Mouse (Mus musculus) embryonic facial prominence, embryonic 10.5 days (tissue): ENCODE results near the gene Tmem98. TPM values are rescaled to one million over a fixed set of nuclear protein-coding genes. Genes with fewer than 3 reads are reported as not detected.

Experiments
- DNase-seq: peaks from one replicate; pipeline ENCODE4 v3.0.0-alpha.2; 2017; ENCODE audit warnings: low spot score
- H3K27ac ChIP-seq: fragments of 300-500 bp; sonication (generic); replicated peaks from 2 replicates; pipeline ENCODE4 v1.5.1; 2016; ENCODE audit warnings: mild to moderate bottlenecking
- H3K27me3 ChIP-seq: fragments of 300-500 bp; sonication (generic); replicated peaks from 2 replicates; pipeline ENCODE4 v1.6.1; 2016; ENCODE audit warnings: low read depth, mild to moderate bottlenecking; ENCODE audit not compliant: poor library complexity, severe bottlenecking
- H3K36me3 ChIP-seq: fragments of 300-500 bp; sonication (generic); replicated peaks from 2 replicates; pipeline ENCODE4 v1.6.1; 2016; ENCODE audit warnings: mild to moderate bottlenecking, moderate library complexity
- H3K4me1 ChIP-seq: fragments of 300-500 bp; sonication (generic); 2 replicates; pipeline ENCODE4 v1.6.1; 2016
- H3K4me3 ChIP-seq: fragments of 300-500 bp; sonication (generic); 2 replicates; pipeline ENCODE4 v1.5.1; 2016; ENCODE audit warnings: mild to moderate bottlenecking, moderate library complexity
- H3K9me3 ChIP-seq: fragments of 300-500 bp; sonication (generic); 2 replicates; pipeline ENCODE4 v1.6.1; 2016; ENCODE audit warnings: mild to moderate bottlenecking
- WGBS: fragments of 180-500 bp; shearing (Covaris S2); methylation state at CpG from one replicate; pipeline ENCODE4 v1.1.7; 2016; 5-methylcytosine and 5-hydroxymethylcytosine counted together
- polyA plus RNA-seq: library from polyadenylated mRNA; unstranded; fragments of >200 nt; fragmentation: Nextera tagmentation; extraction: Ambion mirVana; gene quantifications from 2 replicates; pipeline ENCODE4 v1.2.1, GENCODE M21; 2016

Gene Tmem98
- polyA plus RNA-seq, 1 experiment from 2014 or later, result 125 TPM

DNA sequence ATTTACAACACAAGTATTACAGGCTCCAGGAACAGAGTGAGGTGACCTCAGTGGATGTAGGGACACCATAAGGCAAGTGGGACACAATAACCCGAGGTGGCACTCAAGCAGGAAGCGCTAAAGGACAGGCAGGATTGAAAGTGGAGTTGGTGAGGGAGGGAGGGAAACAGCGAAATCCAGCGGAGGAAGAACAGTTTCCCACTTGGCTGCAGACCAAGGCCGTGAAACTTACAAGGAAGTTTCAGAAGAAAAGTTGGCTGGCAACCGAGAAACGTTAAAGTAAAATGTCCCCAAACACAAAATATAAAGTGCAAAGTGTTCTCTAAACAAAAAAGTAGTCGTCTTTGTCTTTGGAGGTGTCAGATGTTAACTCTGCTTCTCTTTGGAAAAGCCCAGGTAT is 14.5 kb upstream of the Tmem98 start:
- Histone ChIP-seq H3K36me3 (no peaks in the 10 kb centered on the region), H3K27ac (no peak overlapping the region), H3K9me3 (no peaks in the 10 kb centered on the region), H3K4me3 (no peak overlapping the region), H3K27me3 (0 out of 2 replicates have a peak, but pooled peaks cover 3% of the 10 kb centered on the region), H3K4me1 (peaks cover 2% of the 10 kb centered on the region; the same call in 1 of the 2 replicates)
- no peak for DNase-seq
- 76% methylated on average over 8 of the region's 8 CpGs for WGBS

DNA sequence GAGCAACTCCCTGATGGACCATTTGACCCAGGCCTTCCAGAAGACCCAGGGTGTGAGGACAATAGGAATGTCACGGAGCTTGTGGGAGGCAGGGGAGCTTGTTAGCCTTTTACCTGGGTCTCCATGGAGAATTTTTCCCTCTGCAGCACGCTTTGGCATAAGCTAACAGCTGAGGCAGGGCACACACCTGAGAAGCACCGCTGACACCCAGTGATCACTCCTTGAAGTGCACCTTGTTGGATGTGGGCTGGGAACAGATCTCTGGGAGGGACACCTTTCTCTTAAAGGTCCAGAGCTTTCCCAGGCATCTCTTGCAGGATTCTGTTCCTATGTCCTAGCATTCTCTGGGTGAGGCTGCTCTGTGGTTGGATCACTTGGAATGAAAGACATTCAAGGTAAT is 10.0 kb upstream of the Tmem98 start:
- no peak overlapping the region for H3K27ac ChIP-seq
- H3K36me3 ChIP-seq, result no peaks in the 10 kb centered on the region
- 37% methylated on average over 3 of the region's 3 CpGs for WGBS
- H3K4me1 ChIP-seq, result peaks cover 11% of the 10 kb centered on the region
- no peak overlapping the region for H3K4me3 ChIP-seq
- DNase-seq, result no peak
- H3K27me3 ChIP-seq, result no peaks in the 10 kb centered on the region
- no peaks in the 10 kb centered on the region for H3K9me3 ChIP-seq

DNA sequence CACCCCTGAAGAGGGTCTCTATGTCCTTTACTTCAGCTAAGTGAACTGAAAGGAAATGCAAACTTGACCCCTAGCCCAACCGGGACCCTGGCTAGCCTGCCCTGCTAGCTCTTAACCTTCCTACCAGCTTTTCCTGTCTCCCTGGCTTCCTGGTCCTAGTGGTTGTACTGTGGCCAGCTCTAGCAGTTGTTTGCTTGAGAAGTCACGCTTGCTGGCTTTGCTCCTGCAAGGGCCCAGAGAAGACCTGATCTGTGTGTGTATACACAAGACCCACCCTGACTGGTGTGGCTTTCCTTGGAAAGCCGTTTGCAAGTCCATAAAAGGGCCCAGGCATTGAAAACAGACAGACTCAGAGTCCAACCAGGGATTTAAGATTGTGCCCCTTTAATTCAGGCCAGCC is 7.3 kb upstream of the Tmem98 start:
- 52% methylated on average over 3 of the region's 3 CpGs for WGBS
- Histone ChIP-seq H3K4me1 (peaks cover 11% of the 10 kb centered on the region), H3K4me3 (no peak overlapping the region), H3K9me3 (no peaks in the 10 kb centered on the region), H3K27me3 (no peaks in the 10 kb centered on the region), H3K36me3 (no peaks in the 10 kb centered on the region), H3K27ac (no peak overlapping the region)
- no peak for DNase-seq

DNA sequence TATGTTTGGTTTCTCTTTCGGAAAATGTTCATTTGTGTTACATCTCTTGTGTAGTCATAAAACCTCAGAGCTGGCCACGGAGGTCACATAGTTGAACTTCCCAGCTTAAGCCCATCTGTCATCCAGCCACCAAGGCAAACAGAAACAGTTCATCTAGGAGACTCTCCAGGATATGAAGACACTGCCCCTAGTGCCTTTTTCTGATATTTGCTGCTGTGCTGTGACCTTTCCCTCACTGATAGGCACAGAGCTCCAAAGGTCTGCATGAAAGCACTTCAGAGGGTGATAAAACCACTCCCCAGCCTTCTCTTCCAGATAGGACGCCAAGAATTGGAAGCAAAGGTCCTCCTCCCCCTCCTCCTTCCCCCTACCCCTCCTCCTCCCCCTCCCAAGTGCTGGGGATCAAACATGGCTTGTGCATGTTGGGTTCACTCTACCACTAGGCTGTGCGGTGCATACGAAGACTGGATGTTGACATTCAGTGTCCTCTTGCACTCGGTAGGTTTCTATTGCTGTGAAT is 1.4 kb upstream of the Tmem98 start:
- no peak overlapping the region for H3K4me3 ChIP-seq
- H3K9me3 ChIP-seq, result no peaks in the 10 kb centered on the region
- 79% methylated on average over 6 of the region's 6 CpGs for WGBS
- H3K27ac ChIP-seq, result 0 out of 2 replicates have a peak overlapping the region, but pooled peaks have one; percentile 5
- H3K4me1 ChIP-seq, result peaks cover 42% of the 10 kb centered on the region
- DNase-seq, result no peak
- no peaks in the 10 kb centered on the region for H3K27me3 ChIP-seq
- H3K36me3 ChIP-seq, result peaks cover 19% of the 10 kb centered on the region

GRCm38 (mm10) chr11:80809666-80809992 is 346 bp upstream of the Tmem98 start:
- peaks cover 29% of the 10 kb centered on the region for H3K36me3 ChIP-seq
- H3K27ac ChIP-seq, result peak overlapping the region; percentile 99
- 24% methylated on average over 6 of the region's 6 CpGs for WGBS
- no peaks in the 10 kb centered on the region for H3K27me3 ChIP-seq
- DNase-seq, result no peak
- peaks cover 42% of the 10 kb centered on the region for H3K4me1 ChIP-seq
- H3K4me3 ChIP-seq, result peak overlapping the region; percentile 77
- H3K9me3 ChIP-seq, result no peaks in the 10 kb centered on the region

GRCm38 (mm10) chr11:80811156-80811555 is 1.2 kb downstream of the Tmem98 start:
- peaks cover 44% of the 10 kb centered on the region for H3K36me3 ChIP-seq
- H3K9me3 ChIP-seq, result no peaks in the 10 kb centered on the region
- DNase-seq, result no peak
- WGBS, result 22% methylated on average over 5 of the region's 5 CpGs
- peaks cover 42% of the 10 kb centered on the region for H3K4me1 ChIP-seq
- no peaks in the 10 kb centered on the region for H3K27me3 ChIP-seq
- H3K27ac ChIP-seq, result peak overlapping the region; percentile 99
- peak overlapping the region; percentile 77 for H3K4me3 ChIP-seq

- no peaks in the 10 kb centered on the region for H3K27me3 ChIP-seq
- H3K27ac ChIP-seq, result no peak overlapping the region
- peaks cover 84% of the 10 kb centered on the region for H3K36me3 ChIP-seq
- H3K4me1 ChIP-seq, result peaks cover 46% of the 10 kb centered on the region
- no peak overlapping the region for H3K4me3 ChIP-seq
- DNase-seq, result no peak
- no peaks in the 10 kb centered on the region for H3K9me3 ChIP-seq
- 92% methylated on average over 7 of the region's 7 CpGs for WGBS
Observed at GRCm38 (mm10) chr11:80815354-80815753, 5.4 kb downstream of the Tmem98 start.

DNA sequence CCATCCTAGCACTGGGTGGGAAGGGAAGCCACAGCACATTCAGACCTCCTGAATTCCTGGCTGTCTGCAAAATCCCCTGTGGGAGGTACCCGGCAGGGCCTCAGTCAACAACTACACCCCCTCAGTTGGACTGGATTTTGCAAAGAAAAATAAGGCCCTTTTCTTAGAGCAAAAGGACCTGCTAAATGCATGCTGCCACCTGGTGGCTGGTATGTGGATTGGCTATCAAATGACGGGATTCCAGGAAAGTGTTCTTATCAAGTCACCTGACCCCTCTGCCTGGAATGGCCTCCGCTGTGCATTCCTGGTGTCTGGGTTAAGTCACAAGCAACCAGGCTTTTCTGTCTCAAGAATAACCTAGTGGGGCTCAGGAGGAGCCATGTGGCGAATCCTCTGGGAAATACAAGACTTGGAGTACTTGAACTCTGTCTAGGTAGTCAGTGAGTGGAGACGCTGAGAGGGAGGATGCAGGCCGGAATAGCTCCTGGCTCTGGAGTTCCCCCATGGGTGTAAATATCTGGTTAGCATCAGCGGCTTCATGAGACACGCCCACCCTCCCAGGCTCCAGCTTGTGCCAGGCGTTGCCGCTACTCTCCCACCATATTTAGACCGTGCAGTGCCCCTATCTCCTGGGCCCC is 8.2 kb downstream of the Tmem98 start:
- peaks cover 98% of the 10 kb centered on the region for H3K36me3 ChIP-seq

DNA sequence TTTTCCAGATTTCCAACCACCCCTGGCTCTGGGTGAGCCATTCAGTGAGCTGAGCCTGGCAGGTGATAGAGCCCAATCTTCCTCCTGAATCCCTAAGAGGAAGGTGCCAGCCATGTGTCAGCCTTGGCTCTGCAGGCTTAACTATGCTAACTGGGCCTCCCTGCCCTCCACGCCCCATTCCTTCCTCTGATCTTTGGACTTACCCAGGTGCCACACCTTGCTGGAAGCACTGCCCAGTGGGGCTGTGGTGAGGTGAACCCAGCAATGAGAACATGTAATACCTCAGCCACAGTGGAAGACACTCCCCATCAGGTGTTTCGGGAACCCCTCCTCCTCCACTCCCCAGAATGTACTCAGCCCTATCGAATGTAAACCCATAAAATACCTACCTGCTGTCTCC is 10.1 kb downstream of the Tmem98 start:
- peaks cover 94% of the 10 kb centered on the region for H3K36me3 ChIP-seq
- peaks cover 35% of the 10 kb centered on the region for H3K4me1 ChIP-seq
- WGBS, result 86% methylated on average over 3 of the region's 3 CpGs

More for the DNA sequence above, 8.2 kb downstream of the Tmem98 start:
- peak overlapping the region; percentile 54 for H3K27ac ChIP-seq
- H3K27me3 ChIP-seq, result no peaks in the 10 kb centered on the region
- H3K4me1 ChIP-seq, result peaks cover 31% of the 10 kb centered on the region
- DNase-seq, result peak; percentile 86
- 0 out of 2 replicates have a peak overlapping the region, but pooled peaks have one; percentile 4 for H3K4me3 ChIP-seq
- H3K9me3 ChIP-seq, result no peaks in the 10 kb centered on the region
- WGBS, result 33% methylated on average over 11 of the region's 11 CpGs

DNA sequence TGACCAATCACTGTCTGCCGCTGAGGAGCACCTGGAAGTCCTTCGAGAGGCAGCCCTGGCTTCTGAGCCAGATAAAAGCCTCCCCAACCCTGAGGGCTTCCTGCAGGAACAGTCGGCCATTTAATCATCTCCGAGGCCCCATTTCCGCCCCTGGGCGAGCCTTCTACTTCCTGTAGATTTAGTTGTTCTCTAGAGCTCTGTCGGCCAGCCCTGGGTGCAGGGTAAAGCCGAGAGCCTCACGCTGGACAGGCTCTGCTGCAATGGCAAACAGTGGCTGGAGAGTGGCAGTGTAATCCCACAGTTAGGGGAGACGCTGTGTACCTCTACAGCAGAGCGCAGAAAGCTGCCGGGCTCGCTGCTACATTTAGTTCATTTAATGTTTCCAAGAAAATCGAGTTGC is 11.3 kb downstream of the Tmem98 start:
- Histone ChIP-seq H3K36me3 (peaks cover 82% of the 10 kb centered on the region), H3K27me3 (no peaks in the 10 kb centered on the region), H3K9me3 (no peaks in the 10 kb centered on the region), H3K4me3 (peak overlapping the region; percentile 0; the same call in 1 of the 2 replicates), H3K27ac (peak overlapping the region; percentile 31; the same call in 1 of the 2 replicates), H3K4me1 (peaks cover 35% of the 10 kb centered on the region)
- DNase-seq, result peak; percentile 55
- 40% methylated on average over 14 of the region's 14 CpGs for WGBS

More for the DNA sequence above, 10.1 kb downstream of the Tmem98 start:
- H3K27me3 ChIP-seq, result no peaks in the 10 kb centered on the region
- no peak for DNase-seq
- no peaks in the 10 kb centered on the region for H3K9me3 ChIP-seq
- H3K27ac ChIP-seq, result no peak overlapping the region
- H3K4me3 ChIP-seq, result no peak overlapping the region

- WGBS, result 83% methylated on average over 9 of the region's 9 CpGs
- H3K9me3 ChIP-seq, result no peaks in the 10 kb centered on the region
- H3K27ac ChIP-seq, result no peak overlapping the region
- peaks cover 77% of the 10 kb centered on the region for H3K36me3 ChIP-seq
- H3K4me3 ChIP-seq, result no peak overlapping the region
- DNase-seq, result no peak
- H3K4me1 ChIP-seq, result peaks cover 35% of the 10 kb centered on the region
- no peaks in the 10 kb centered on the region for H3K27me3 ChIP-seq
Observed at GRCm38 (mm10) chr11:80821794-80822193, 11.8 kb downstream of the Tmem98 start.

DNA sequence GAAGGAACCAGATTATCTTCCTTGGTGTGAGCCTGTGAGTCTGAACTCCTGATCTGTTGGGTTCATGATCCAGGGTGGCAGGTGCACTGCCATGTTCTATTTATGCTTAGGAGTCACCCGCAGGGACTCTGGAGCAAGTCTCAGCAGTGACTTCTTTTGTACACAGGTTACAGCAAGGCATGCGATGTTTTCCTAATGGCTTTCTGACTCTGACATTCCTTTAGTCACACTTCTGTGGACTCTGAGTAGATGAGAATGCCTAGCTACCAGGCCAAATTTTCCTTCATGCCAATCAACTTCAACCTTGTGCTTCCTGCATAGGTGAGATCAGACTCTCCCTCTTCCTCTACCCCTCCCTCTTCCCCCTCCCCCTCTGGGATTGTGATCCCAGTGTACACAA is 25.4 kb downstream of the Tmem98 start:
- 87% methylated on average over 2 of the region's 2 CpGs for WGBS
- no peaks in the 10 kb centered on the region; the same call in 1 of the 2 replicates for H3K27me3 ChIP-seq

GRCm38 (mm10) chr11:80835841-80836240 is 25.9 kb downstream of the Tmem98 start:
- no peak overlapping the region for H3K4me3 ChIP-seq
- H3K27me3 ChIP-seq, result no peaks in the 10 kb centered on the region; the same call in 1 of the 2 replicates
- H3K9me3 ChIP-seq, result no peaks in the 10 kb centered on the region
- 78% methylated on average over 4 of the region's 4 CpGs for WGBS
- peaks cover 5% of the 10 kb centered on the region; the same call in 1 of the 2 replicates for H3K4me1 ChIP-seq
- H3K36me3 ChIP-seq, result no peaks in the 10 kb centered on the region
- no peak overlapping the region for H3K27ac ChIP-seq
- DNase-seq, result no peak

More for the DNA sequence above, 25.4 kb downstream of the Tmem98 start:
- Histone ChIP-seq H3K4me1 (peaks cover 5% of the 10 kb centered on the region; the same call in 1 of the 2 replicates), H3K36me3 (no peaks in the 10 kb centered on the region), H3K9me3 (no peaks in the 10 kb centered on the region), H3K27ac (no peak overlapping the region), H3K4me3 (no peak overlapping the region)
- no peak for DNase-seq
